Mouse (Mus musculus) layer of hippocampus, postnatal 10 days (tissue): ENCODE data around the gene Ugt1a5. TPM values are rescaled to one million over a fixed set of nuclear protein-coding genes. Genes with fewer than 3 reads are reported as not detected.

ENCODE experiments used
- DNase-seq, 2 experiments: peaks; one replicate each; pipeline ENCODE4 v3.0.0; 2021; ENCODE audit warnings: low spot score in 2 of 2
- total RNA-seq, 2 experiments: library from RNA; stranded (reverse); gene quantifications; 2 replicates each; pipeline ENCODE4 v1.2.3; 2021

Ugt1a5 gene
- total RNA-seq, 2 experiments from 2014 or later, result not detected

DNA sequence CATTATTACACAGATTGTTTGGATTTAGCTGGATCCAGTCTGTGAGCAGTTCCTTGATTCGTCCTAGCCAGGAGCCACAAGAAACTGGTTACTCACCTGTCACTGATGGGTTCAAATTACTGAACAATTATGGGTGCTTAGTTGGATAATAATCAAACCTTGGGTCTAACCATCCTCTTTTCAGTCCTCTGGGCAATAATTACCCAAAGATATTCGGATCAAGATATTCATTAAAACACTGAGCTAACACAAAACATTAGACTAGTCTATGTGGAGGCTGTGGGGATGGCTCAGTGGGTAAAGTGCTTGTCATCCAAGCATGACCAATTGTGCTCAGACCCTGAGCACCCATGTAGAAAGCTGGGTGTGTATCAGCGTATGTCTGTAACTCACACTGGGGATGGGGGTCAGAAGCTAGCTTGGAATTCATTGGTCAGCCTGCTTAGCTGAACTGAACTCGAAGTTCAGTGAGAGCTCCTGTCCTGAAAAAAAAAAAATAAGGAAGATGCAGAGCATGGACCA is 70.1 kb downstream of the Ugt1a5 start:
- no peak for DNase-seq

DNA sequence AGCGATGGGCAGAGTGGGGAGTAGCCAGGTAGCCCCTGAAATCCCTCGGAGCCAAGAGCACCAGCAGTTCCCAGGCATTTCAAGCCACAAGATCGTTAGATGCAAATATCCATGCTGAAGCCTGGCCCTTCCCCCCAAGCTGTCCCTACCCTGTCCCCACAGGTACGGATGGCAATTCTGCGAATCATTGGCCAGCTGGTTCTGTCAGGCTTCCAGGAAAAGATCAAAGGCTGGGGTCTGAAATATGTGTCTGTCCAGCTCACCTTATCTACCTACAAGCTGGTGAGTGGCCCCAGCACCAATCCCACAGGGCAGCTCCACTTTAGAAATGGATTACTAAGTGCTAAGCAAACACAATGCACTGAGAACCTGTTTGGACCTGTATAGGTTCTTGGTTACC is 71.5 kb downstream of the Ugt1a5 start:
- DNase-seq, result no peak

GRCm38 (mm10) chr1:88238771-88239170 is 73.0 kb downstream of the Ugt1a5 start:
- DNase-seq, result no peak

GRCm38 (mm10) chr1:88240072-88240471 is 74.3 kb downstream of the Ugt1a5 start:
- no peak for DNase-seq

- DNase-seq, result no peak
Measured at GRCm38 (mm10) chr1:88240579-88240978, 74.8 kb downstream of the Ugt1a5 start.

DNA sequence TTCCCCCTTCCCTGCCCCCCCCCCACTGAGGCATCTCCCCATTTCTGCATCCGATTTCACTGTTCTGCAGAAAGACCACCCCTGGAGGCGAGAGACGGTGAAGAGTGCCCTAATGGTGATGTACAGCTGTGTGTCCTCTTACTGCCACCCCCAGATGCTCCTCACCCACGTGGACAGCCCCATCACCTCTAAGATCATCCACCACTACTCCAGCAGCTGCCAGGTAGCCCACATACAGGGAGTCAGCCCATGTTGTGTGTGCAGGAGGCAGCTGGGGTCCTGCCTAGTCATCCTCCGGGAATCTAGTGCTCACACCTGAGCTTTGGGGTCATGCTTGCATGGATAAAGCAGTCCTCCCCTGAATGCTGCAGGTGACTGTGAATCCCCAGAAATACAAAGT is 78.0 kb downstream of the Ugt1a5 start:
- DNase-seq, result no peak

DNA sequence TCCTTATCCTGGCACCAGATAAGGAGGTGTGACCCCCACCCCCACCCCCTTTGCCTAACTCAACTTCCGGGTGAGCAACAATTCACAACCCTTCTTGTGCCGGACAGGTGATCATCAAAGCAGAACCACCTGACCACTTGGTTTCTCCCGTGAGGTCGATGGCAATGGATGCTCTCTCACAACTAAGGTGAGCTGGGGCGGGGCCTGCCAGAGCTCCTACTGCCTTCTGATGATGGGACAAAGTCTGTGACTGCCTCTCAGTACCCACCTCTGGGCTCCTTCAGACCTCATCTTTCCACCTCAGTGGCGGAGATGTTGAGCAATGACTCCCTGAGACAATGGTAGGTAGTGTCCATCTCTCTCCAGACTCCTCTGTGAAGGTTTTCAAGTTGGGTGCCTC is 80.1 kb downstream of the Ugt1a5 start:
- DNase-seq, result no peak

DNA sequence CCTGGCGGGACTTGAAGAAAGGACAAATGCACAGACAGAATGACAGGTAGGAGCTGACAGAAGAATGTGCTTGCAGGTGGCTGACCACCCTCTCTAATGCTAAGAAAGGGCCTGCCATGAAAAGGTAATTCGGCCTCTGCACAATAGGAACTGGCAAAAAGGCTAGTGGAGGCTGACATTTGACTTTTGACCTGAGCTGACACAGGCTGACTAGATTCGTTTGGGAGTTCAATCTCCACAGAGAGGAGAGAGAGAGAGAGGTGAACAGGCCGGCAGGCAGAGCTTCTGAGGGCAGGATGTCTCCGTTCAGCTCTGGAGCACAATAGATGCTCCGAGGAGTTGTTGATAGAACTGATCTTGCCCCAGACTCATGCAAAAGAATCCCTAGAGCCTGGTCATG is 80.6 kb downstream of the Ugt1a5 start:
- no peak for DNase-seq

DNA sequence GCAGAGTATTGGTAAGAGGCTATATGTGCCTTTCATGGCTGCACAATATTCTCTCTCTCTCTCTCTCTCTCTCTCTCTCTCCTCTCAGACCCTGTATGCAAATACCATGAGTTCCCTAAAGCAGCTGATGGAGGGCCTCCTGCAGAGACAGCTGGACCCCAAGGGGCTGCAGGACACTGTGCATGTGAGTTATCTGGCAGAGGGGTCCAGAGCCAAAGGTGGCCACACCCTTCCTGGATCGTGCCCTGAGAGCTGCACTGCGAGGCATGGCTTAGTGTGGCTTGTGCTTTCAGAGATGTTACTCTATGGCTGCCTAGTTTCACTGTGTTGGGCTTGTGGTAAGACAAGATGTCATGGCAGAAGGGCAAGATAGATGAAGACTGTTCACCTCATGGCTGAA is 81.8 kb downstream of the Ugt1a5 start:
- DNase-seq, result no peak

- no peak for DNase-seq
Measured at GRCm38 (mm10) chr1:88248658-88249057, 82.8 kb downstream of the Ugt1a5 start.

GRCm38 (mm10) chr1:88249596-88249995 is 83.8 kb downstream of the Ugt1a5 start:
- DNase-seq, result no peak

DNA sequence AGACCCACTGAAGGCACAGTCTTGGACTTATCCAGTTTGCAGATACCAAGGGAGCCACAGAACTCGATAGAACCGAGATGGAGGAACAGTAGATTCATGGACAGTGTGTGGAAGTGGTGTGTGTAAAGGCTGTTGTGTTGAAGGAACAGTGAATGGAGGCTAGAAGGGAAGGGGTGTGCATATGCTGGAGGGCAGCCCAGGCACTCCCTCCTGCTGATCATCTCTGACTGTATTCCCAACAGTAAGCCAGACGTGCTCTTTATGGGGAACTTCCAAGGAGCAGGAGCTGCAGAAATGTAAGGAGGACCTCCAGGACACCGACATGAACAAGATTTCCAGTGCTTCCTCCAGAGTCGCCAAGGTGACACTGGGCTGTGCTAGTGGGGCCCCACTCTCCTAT is 84.2 kb downstream of the Ugt1a5 start:
- DNase-seq, result no peak

DNA sequence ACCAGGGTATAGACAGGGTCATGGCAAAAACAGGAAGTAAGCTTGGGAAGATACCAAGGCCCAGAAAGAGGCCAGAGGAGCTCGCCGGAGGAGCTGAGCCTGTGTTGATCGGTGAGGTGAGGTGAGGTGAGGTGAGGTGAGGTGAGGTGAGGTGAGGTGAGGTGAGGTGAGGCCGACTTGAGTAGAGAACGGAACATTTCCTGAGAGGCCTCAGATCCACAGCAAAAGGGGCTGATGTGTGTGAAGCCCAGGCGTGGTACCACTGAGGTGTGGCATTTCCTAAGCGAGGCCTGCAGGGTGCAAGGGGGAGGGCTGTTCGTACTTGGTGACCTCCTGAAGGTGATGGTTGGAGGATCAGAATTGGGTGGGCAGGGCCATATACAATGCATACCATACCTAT is 87.3 kb downstream of the Ugt1a5 start:
- no peak for DNase-seq

DNA sequence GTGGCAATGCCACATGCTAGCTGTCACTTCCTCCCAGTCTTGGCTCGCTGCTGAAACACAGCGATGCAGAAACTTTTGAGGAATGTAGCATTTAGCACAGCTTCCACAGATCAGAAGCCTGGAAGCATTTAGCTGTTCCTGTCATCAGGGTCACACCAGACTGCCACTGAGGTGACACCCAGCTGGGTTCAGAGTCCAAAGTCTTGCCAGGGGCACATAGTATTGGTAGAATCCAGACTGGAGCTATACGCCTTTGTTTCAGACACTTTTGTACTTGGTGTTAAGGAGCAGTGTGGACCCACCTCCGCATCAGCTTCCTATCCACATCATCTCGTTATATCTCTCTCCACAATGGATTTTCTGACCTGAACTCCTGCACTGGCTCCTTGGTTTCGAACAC is 87.7 kb downstream of the Ugt1a5 start:
- no peak for DNase-seq

DNA sequence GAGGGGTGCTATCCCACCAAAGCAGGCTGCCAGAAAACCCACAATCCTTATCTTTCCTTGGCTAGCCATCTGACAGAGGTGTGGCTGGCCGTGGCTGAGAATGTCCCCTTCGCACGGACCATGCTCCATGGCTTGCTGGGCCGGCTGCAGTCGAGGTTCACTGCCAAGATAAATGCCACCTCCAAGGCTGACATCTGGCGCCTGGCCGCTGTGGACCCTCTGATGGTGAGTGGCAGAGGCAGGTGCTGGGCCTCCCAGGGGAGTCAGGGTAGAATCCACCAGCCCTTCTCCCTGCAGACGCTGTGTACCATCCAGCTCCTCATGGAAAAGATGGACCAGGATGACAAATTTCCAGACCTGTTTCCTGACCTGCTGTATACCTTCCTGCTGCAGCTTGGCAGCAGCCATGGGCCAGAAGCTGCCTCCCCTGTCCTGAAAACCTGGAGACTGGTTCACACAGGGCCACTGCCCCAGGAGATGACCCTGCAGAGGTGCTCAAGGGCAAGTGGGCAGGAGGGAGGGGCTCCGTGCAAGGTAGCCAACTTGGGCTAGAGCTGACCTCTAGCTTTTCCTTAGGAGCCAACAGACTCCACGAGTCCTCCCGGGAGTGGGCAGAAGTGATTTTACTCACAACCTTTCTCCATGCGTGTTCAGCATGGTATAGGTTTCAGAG is 89.1 kb downstream of the Ugt1a5 start:
- DNase-seq, result peak in 1 of 2 experiments; percentile 49

- no peak for DNase-seq
Measured at GRCm38 (mm10) chr1:88255466-88255857, 89.7 kb downstream of the Ugt1a5 start.

DNA sequence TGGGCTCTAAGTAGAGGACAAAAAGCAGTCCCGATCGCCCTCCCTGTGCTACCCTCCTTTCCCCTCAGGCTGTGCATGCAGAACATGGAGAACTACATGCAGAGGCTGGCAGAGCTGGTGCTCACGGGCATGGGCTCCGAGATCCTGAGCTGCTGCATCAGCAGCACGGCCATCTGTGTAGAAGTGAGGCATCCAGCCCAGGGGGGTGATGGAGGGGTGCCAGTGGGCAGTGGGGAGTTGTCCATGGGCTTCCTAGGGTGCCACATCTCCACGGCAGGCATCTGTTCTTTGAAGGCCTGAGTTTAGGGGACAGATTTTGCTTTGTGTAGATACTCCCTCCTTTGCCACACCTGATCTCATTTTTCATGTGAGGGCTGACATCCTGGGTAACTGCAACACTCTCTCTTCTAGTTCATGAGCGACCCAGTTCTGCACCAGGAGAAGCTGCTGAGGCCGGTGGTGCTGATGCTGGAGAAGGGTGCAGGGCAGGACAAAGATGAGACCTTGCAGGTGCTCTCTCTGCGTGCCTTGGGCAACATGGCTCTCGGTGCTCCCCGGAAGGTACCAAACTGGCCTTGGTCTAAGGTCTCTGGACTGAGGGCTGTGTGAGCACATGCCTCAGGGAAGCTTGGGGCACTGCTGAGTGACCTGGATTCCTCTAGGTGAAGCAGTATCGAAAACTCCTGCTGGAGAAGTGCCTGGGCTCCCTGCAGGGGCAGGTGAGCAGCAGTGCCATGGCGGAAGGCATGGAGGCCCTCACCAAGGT is 90.4 kb downstream of the Ugt1a5 start:
- peak; percentile 76 to 77 for DNase-seq

DNA sequence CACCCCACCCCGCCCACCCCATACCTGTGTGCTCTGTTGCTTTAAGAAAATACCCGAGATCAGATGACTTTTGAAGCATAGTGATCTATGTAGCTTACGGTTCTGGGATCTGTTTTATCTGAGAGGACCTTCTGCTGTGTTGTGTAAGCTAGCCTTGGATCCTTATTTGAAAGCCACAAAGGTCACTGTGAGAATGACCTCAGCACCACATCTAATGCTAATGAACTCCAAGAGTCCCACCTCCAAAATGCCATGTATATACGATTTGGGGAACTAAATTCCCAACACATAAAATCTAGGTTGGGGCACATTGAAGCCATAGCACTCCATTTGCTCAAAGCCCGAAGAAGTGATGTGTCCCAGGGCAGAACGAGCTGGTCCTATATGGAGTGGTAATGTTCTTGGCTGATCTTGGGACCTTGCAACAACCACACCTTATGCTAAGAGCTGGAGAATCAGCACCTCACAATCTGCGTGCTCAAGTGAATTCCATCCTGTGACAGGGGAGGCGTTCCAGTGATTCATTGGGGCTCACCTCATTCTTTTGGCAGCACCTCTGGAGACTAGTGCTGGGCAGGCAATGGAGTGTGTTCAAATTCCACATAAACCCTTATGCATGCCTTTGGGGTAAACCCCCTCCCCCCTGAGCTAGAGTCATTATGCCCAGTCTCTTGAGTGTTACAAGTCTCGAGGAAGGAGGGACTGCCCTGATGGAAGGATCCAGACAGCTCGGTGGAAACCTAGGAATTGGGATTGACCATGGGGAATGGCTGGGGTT is 91.3 kb downstream of the Ugt1a5 start:
- no peak for DNase-seq

DNA sequence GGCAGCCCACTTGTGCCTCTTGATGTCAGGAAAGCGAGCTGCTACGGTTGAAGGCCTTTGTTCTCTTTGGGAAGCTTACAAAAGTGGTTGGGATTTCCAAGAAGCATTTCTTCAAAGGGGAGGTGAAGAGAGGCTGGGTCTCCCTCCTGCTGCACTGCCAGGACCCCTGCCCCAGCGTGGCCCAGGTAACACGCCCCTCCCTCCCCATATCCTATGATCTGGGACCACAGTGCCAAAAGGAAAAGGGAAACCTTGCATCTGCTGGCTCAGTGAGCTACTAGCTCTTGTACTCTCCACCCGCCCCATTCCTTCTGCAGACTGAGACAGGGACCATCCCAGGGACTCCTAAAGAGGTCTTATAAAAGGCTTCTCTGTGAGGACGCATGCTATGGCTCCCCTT is 91.9 kb downstream of the Ugt1a5 start:
- no peak for DNase-seq

- no peak for DNase-seq
Measured at GRCm38 (mm10) chr1:88258361-88258760, 92.5 kb downstream of the Ugt1a5 start.

GRCm38 (mm10) chr1:88258881-88259642 is 93.2 kb downstream of the Ugt1a5 start:
- DNase-seq, result peak; percentile 66 to 68
